Mouse (Mus musculus): ENCODE measurements at regions not wholly inside any gene's neighbourhood (a gene's known extent, or its start where the extent isn't known, plus 50 kb on each side); places are given as distances from the start of the nearest gene placed in this dataset.

GRCm38 (mm10) chrX:92791023-92791346 lies 191.6 kb upstream of the Mageb18 start:
- ATAC-seq, result no peak
- Histone ChIP-seq H3K4me1 (replicated peaks; ENCODE audit: control insufficient read depth, insufficient read depth, low read length) (no peaks in the 10 kb centered on the region), H3K4me2 (replicated peaks; ENCODE audit: low read depth) (no peak overlapping the region), H3K4me3 (ENCODE audit: low read depth, low read length) (no peak overlapping the region), H3K9ac (ENCODE audit: low read depth, low read length) (no peak overlapping the region), H3K27ac (ENCODE audit: low read depth, low read length) (no peak overlapping the region), H3K27me3 (replicated peaks; ENCODE audit: control insufficient read depth, insufficient read depth, low read length) (no peaks in the 10 kb centered on the region), H3K36me3 (ENCODE audit: control insufficient read depth, insufficient read depth) (no peaks in the 10 kb centered on the region), H3K9me3 (ENCODE audit: control insufficient read depth) (no peaks in the 10 kb centered on the region)
- WGBS, result 81% methylated on average over 4 of the region's 4 CpGs
- no peak for TF ChIP-seq CTCF (IDR thresholded peaks at IDR 0.05; ENCODE audit: low read depth)

GRCm38 (mm10) chrX:92790323-92791022 lies 191.1 kb upstream of the Mageb18 start:
- no peak overlapping the region for H3K9ac ChIP-seq (ENCODE audit: low read depth, low read length)
- H3K27ac ChIP-seq (ENCODE audit: low read depth, low read length), result no peak overlapping the region
- ATAC-seq, result no peak
- no peaks in the 10 kb centered on the region for H3K4me1 ChIP-seq (replicated peaks; ENCODE audit: control insufficient read depth, insufficient read depth, low read length)
- no peaks in the 10 kb centered on the region for H3K36me3 ChIP-seq (ENCODE audit: control insufficient read depth, insufficient read depth)
- H3K4me3 ChIP-seq (ENCODE audit: low read depth, low read length), result no peak overlapping the region
- WGBS, result 77% methylated on average over 5 of the region's 5 CpGs
- no peaks in the 10 kb centered on the region for H3K27me3 ChIP-seq (replicated peaks; ENCODE audit: control insufficient read depth, insufficient read depth, low read length)
- TF ChIP-seq CTCF (IDR thresholded peaks at IDR 0.05; ENCODE audit: low read depth), result no peak
- H3K4me2 ChIP-seq (replicated peaks; ENCODE audit: low read depth), result no peak overlapping the region
- H3K9me3 ChIP-seq (ENCODE audit: control insufficient read depth), result no peaks in the 10 kb centered on the region

- H3K9ac ChIP-seq (ENCODE audit: low read depth, low read length), result no peak overlapping the region
- H3K27me3 ChIP-seq (replicated peaks; ENCODE audit: control insufficient read depth, insufficient read depth, low read length), result no peaks in the 10 kb centered on the region
- H3K4me1 ChIP-seq (replicated peaks; ENCODE audit: control insufficient read depth, insufficient read depth, low read length), result no peaks in the 10 kb centered on the region
- H3K9me3 ChIP-seq (ENCODE audit: control insufficient read depth), result no peaks in the 10 kb centered on the region
- WGBS, result 63% methylated on average over 2 of the region's 2 CpGs
- H3K4me2 ChIP-seq (replicated peaks; ENCODE audit: low read depth), result no peak overlapping the region
- no peak for ATAC-seq
- no peak overlapping the region for H3K4me3 ChIP-seq (ENCODE audit: low read depth, low read length)
- no peaks in the 10 kb centered on the region for H3K36me3 ChIP-seq (ENCODE audit: control insufficient read depth, insufficient read depth)
- no peak for TF ChIP-seq CTCF (IDR thresholded peaks at IDR 0.05; ENCODE audit: low read depth)
- H3K27ac ChIP-seq (ENCODE audit: low read depth, low read length), result no peak overlapping the region
Measured at GRCm38 (mm10) chrX:92786814-92787213, 187.4 kb upstream of the Mageb18 start.

GRCm38 (mm10) chrX:92740026-92740425 lies 140.7 kb upstream of the Mageb18 start:
- no peak for TF ChIP-seq CTCF (IDR thresholded peaks at IDR 0.05; ENCODE audit: low read depth)
- no peak overlapping the region for H3K27ac ChIP-seq (ENCODE audit: low read depth, low read length)
- no peak overlapping the region for H3K4me2 ChIP-seq (replicated peaks; ENCODE audit: low read depth)
- H3K36me3 ChIP-seq (ENCODE audit: control insufficient read depth, insufficient read depth), result no peaks in the 10 kb centered on the region
- no peaks in the 10 kb centered on the region for H3K4me1 ChIP-seq (replicated peaks; ENCODE audit: control insufficient read depth, insufficient read depth, low read length)
- H3K27me3 ChIP-seq (replicated peaks; ENCODE audit: control insufficient read depth, insufficient read depth, low read length), result no peaks in the 10 kb centered on the region
- WGBS, result 55% methylated on average over 2 of the region's 2 CpGs
- no peak for ATAC-seq
- no peaks in the 10 kb centered on the region for H3K9me3 ChIP-seq (ENCODE audit: control insufficient read depth)
- H3K9ac ChIP-seq (ENCODE audit: low read depth, low read length), result no peak overlapping the region
- H3K4me3 ChIP-seq (ENCODE audit: low read depth, low read length), result no peak overlapping the region

GRCm38 (mm10) chrX:92710279-92710678 lies 110.9 kb upstream of the Mageb18 start:
- WGBS, result 18% methylated on average over 1 of the region's 1 CpGs
- H3K27me3 ChIP-seq (replicated peaks; ENCODE audit: control insufficient read depth, insufficient read depth, low read length), result no peaks in the 10 kb centered on the region

GRCm38 (mm10) chrX:92679761-92680160 lies 80.4 kb upstream of the Mageb18 start:
- H3K27ac ChIP-seq (ENCODE audit: low read depth, low read length), result no peak overlapping the region
- WGBS, result 73% methylated on average over 7 of the region's 7 CpGs

More at GRCm38 (mm10) chrX:92710279-92710678, 110.9 kb upstream of the Mageb18 start:
- H3K4me2 ChIP-seq (replicated peaks; ENCODE audit: low read depth), result no peak overlapping the region
- TF ChIP-seq CTCF (IDR thresholded peaks at IDR 0.05; ENCODE audit: low read depth), result no peak
- no peaks in the 10 kb centered on the region for H3K9me3 ChIP-seq (ENCODE audit: control insufficient read depth)
- H3K4me1 ChIP-seq (replicated peaks; ENCODE audit: control insufficient read depth, insufficient read depth, low read length), result no peaks in the 10 kb centered on the region
- H3K36me3 ChIP-seq (ENCODE audit: control insufficient read depth, insufficient read depth), result no peaks in the 10 kb centered on the region
- no peak overlapping the region for H3K4me3 ChIP-seq (ENCODE audit: low read depth, low read length)
- no peak overlapping the region for H3K9ac ChIP-seq (ENCODE audit: low read depth, low read length)
- H3K27ac ChIP-seq (ENCODE audit: low read depth, low read length), result no peak overlapping the region
- ATAC-seq, result no peak

GRCm38 (mm10) chrX:92661168-92661567 lies 61.8 kb upstream of the Mageb18 start:
- 0 out of 2 replicates have a peak, but pooled peaks have one; percentile 28 for TF ChIP-seq CTCF (IDR thresholded peaks at IDR 0.05; ENCODE audit: low read depth)

More at GRCm38 (mm10) chrX:92679761-92680160, 80.4 kb upstream of the Mageb18 start:
- ATAC-seq, result no peak
- Histone ChIP-seq H3K9me3 (ENCODE audit: control insufficient read depth) (no peaks in the 10 kb centered on the region), H3K27me3 (replicated peaks; ENCODE audit: control insufficient read depth, insufficient read depth, low read length) (no peaks in the 10 kb centered on the region), H3K4me3 (ENCODE audit: low read depth, low read length) (no peak overlapping the region), H3K36me3 (ENCODE audit: control insufficient read depth, insufficient read depth) (no peaks in the 10 kb centered on the region), H3K4me2 (replicated peaks; ENCODE audit: low read depth) (no peak overlapping the region), H3K4me1 (replicated peaks; ENCODE audit: control insufficient read depth, insufficient read depth, low read length) (no peaks in the 10 kb centered on the region), H3K9ac (ENCODE audit: low read depth, low read length) (no peak overlapping the region)
- TF ChIP-seq CTCF (IDR thresholded peaks at IDR 0.05; ENCODE audit: low read depth), result no peak

More at GRCm38 (mm10) chrX:92661168-92661567, 61.8 kb upstream of the Mageb18 start:
- Histone ChIP-seq H3K36me3 (ENCODE audit: control insufficient read depth, insufficient read depth) (no peaks in the 10 kb centered on the region), H3K9me3 (ENCODE audit: control insufficient read depth) (no peaks in the 10 kb centered on the region), H3K27me3 (replicated peaks; ENCODE audit: control insufficient read depth, insufficient read depth, low read length) (no peaks in the 10 kb centered on the region), H3K9ac (ENCODE audit: low read depth, low read length) (no peak overlapping the region), H3K27ac (ENCODE audit: low read depth, low read length) (no peak overlapping the region), H3K4me2 (replicated peaks; ENCODE audit: low read depth) (no peak overlapping the region), H3K4me3 (ENCODE audit: low read depth, low read length) (no peak overlapping the region), H3K4me1 (replicated peaks; ENCODE audit: control insufficient read depth, insufficient read depth, low read length) (no peaks in the 10 kb centered on the region)
- ATAC-seq, result no peak
- WGBS, result 54% methylated on average over 2 of the region's 2 CpGs

All from intestine, postnatal 0 days (tissue).